Mouse (Mus musculus): ENCODE data around the gene Plcb1. TPM values are rescaled to one million over a fixed set of nuclear protein-coding genes. Genes with fewer than 3 reads are reported as not detected.

Gene Plcb1
- polyA plus RNA-seq, 1 experiment from 2014 or later: 16.2 TPM

DNA sequence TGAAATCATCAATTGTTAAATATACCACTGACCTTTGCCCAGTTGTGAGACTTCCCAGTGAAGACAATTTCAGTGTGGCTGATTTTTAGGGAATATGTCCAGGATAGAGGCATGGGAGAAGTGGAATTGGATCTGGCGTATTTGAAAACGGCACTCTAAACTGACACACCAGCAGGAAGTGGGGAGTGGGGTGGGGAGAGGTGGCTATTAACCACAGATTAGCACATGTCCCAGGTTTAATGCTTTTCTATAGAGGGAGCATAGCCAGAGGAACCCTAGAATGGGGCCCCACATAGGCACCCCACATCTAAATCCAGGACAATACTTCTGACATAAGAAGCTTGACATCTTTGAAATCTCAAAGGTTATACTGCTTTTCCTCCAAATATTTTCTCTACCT, 699.4 kb downstream of the Plcb1 start:
- H3K9ac ChIP-seq: no peak overlapping the region
- no peaks in the 10 kb centered on the region for H3K4me1 ChIP-seq
- no peaks in the 10 kb centered on the region for H3K27me3 ChIP-seq
- no peak overlapping the region for H3K4me3 ChIP-seq
- no peak for ATAC-seq (ENCODE audit: borderline replicate concordance, extremely low read depth, low FRiP score, low TSS enrichment)
- WGBS: 54% methylated on average over 2 of the region's 2 CpGs
- no peaks in the 10 kb centered on the region for H3K9me3 ChIP-seq
- H3K4me2 ChIP-seq: no peak overlapping the region
- H3K36me3 ChIP-seq: no peaks in the 10 kb centered on the region
- H3K27ac ChIP-seq: no peak overlapping the region

DNA sequence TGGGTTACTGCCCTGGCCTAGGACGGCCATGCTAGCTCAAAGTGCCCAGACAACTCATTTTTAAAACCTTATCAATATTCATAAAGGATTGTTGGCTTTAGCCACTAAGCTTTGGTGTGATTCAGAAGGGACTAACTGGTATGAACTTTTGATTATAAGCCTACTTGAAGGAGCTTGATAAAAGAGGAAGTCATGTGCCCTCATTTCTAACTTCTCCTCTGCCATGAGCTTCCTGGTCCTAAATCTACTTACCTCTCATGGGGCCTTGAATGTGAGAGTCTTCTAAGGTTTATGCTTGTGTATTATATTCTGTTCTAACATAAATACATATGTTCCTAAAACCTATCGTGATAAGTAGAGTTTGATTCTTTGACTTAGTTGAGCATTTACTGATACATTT, 702.4 kb downstream of the Plcb1 start:
- WGBS: 89% methylated on average over 2 of the region's 2 CpGs
- H3K4me2 ChIP-seq: no peak overlapping the region

DNA sequence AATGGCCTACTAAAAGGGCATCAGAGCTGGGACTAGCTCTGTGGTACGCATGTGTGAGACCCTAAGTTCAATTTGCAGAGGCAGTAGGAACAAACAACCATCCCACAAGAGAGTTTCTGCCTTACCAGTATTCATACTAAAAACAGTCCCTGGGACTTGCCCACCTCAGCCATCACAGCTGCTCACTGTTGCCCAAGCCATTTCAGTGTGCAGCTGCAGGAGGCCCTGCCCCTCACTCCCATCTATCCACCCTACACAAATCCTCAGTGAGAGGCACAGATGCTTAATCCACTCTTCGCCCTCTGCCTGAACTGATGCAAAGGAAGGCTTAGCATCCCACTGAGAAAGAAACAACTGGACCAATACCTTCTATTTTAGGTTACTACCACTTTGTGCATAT, 703.3 kb downstream of the Plcb1 start:
- 89% methylated on average over 2 of the region's 2 CpGs for WGBS
- Histone ChIP-seq H3K9ac (no peak overlapping the region), H3K36me3 (no peaks in the 10 kb centered on the region), H3K4me2 (no peak overlapping the region), H3K4me1 (no peaks in the 10 kb centered on the region), H3K9me3 (no peaks in the 10 kb centered on the region), H3K4me3 (no peak overlapping the region), H3K27ac (no peak overlapping the region), H3K27me3 (no peaks in the 10 kb centered on the region)
- no peak for ATAC-seq (ENCODE audit: borderline replicate concordance, extremely low read depth, low FRiP score, low TSS enrichment)

More for the DNA sequence above, 702.4 kb downstream of the Plcb1 start:
- Histone ChIP-seq H3K4me1 (no peaks in the 10 kb centered on the region), H3K9me3 (no peaks in the 10 kb centered on the region), H3K9ac (no peak overlapping the region), H3K4me3 (no peak overlapping the region), H3K36me3 (no peaks in the 10 kb centered on the region), H3K27me3 (no peaks in the 10 kb centered on the region), H3K27ac (no peak overlapping the region)
- no peak for ATAC-seq (ENCODE audit: borderline replicate concordance, extremely low read depth, low FRiP score, low TSS enrichment)

GRCm38 (mm10) chr2:135492777-135493176, 706.9 kb downstream of the Plcb1 start:
- Histone ChIP-seq H3K9me3 (no peaks in the 10 kb centered on the region), H3K9ac (no peak overlapping the region), H3K36me3 (no peaks in the 10 kb centered on the region), H3K4me2 (no peak overlapping the region), H3K4me1 (no peaks in the 10 kb centered on the region), H3K27ac (no peak overlapping the region), H3K27me3 (no peaks in the 10 kb centered on the region), H3K4me3 (no peak overlapping the region)
- no peak for ATAC-seq (ENCODE audit: borderline replicate concordance, extremely low read depth, low FRiP score, low TSS enrichment)
- 68% methylated on average over 9 of the region's 9 CpGs for WGBS

GRCm38 (mm10) chr2:135496553-135496952, 710.7 kb downstream of the Plcb1 start:
- Histone ChIP-seq H3K9ac (no peak overlapping the region), H3K27ac (no peak overlapping the region), H3K4me3 (no peak overlapping the region), H3K36me3 (no peaks in the 10 kb centered on the region), H3K4me1 (no peaks in the 10 kb centered on the region), H3K9me3 (no peaks in the 10 kb centered on the region), H3K4me2 (no peak overlapping the region), H3K27me3 (no peaks in the 10 kb centered on the region)
- ATAC-seq (ENCODE audit: borderline replicate concordance, extremely low read depth, low FRiP score, low TSS enrichment): no peak
- 54% methylated on average over 3 of the region's 3 CpGs for WGBS

DNA sequence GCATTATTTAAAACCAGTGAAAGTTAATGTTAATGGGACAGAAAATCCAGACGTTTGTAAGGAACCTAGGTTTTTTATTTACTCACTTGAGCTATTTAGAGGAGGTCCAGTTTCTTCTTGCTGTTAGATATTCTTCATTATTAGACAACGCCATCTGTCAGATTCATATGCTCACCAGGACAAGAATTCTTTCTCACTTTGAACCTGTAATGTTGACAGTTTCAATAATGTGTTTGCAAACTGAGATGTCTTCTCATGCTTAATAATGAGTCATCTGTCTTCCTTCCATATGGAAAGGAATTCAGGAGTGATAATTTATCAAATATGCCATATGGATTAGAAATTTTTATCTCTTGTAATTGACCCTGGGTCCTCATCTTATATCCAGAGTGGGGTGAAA, 711.4 kb downstream of the Plcb1 start:
- no peak overlapping the region for H3K4me2 ChIP-seq
- WGBS: 58% methylated on average over 2 of the region's 2 CpGs
- ATAC-seq (ENCODE audit: borderline replicate concordance, extremely low read depth, low FRiP score, low TSS enrichment): no peak

GRCm38 (mm10) chr2:135500872-135501271, 715.0 kb downstream of the Plcb1 start:
- Histone ChIP-seq H3K4me2 (no peak overlapping the region), H3K4me3 (no peak overlapping the region), H3K9ac (no peak overlapping the region), H3K27me3 (no peaks in the 10 kb centered on the region), H3K4me1 (no peaks in the 10 kb centered on the region), H3K9me3 (no peaks in the 10 kb centered on the region), H3K36me3 (no peaks in the 10 kb centered on the region), H3K27ac (no peak overlapping the region)
- ATAC-seq (ENCODE audit: borderline replicate concordance, extremely low read depth, low FRiP score, low TSS enrichment): no peak
- WGBS: 32% methylated on average over 2 of the region's 2 CpGs

More for the DNA sequence above, 711.4 kb downstream of the Plcb1 start:
- Histone ChIP-seq H3K4me3 (no peak overlapping the region), H3K9ac (no peak overlapping the region), H3K27me3 (no peaks in the 10 kb centered on the region), H3K27ac (no peak overlapping the region), H3K36me3 (no peaks in the 10 kb centered on the region), H3K9me3 (no peaks in the 10 kb centered on the region), H3K4me1 (no peaks in the 10 kb centered on the region)

- Histone ChIP-seq H3K27ac (no peak overlapping the region), H3K4me2 (no peak overlapping the region), H3K4me3 (no peak overlapping the region), H3K4me1 (no peaks in the 10 kb centered on the region), H3K9me3 (no peaks in the 10 kb centered on the region), H3K36me3 (no peaks in the 10 kb centered on the region), H3K9ac (no peak overlapping the region), H3K27me3 (no peaks in the 10 kb centered on the region)
- 76% methylated on average over 4 of the region's 4 CpGs for WGBS
- ATAC-seq (ENCODE audit: borderline replicate concordance, extremely low read depth, low FRiP score, low TSS enrichment): no peak
Measured at GRCm38 (mm10) chr2:135503328-135503997, 717.6 kb downstream of the Plcb1 start.

GRCm38 (mm10) chr2:135503998-135504354, 718.1 kb downstream of the Plcb1 start:
- H3K27ac ChIP-seq: no peak overlapping the region
- H3K27me3 ChIP-seq: no peaks in the 10 kb centered on the region
- H3K4me3 ChIP-seq: no peak overlapping the region
- H3K9me3 ChIP-seq: no peaks in the 10 kb centered on the region
- no peaks in the 10 kb centered on the region for H3K36me3 ChIP-seq
- no peak overlapping the region for H3K9ac ChIP-seq
- no peaks in the 10 kb centered on the region for H3K4me1 ChIP-seq
- ATAC-seq (ENCODE audit: borderline replicate concordance, extremely low read depth, low FRiP score, low TSS enrichment): no peak
- no peak overlapping the region for H3K4me2 ChIP-seq

DNA sequence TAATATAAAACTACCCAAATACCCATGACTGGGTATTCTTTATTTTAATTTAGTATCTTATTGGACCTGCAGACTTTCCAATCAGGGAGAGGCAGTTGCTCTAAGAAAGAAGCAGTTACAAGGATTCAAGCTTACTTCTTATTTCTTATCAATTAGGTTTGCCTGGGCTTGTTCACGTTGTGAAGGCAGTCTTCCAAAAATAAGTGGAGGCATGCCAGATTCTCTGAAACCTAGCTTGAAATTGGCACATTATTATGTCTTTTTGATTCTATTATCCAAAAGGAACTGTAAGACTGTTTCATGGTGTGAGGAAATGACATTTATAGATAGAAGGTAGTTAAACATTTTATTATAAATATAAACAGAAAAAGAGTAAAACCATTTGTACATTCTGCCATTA, 721.2 kb downstream of the Plcb1 start:
- ATAC-seq (ENCODE audit: borderline replicate concordance, extremely low read depth, low FRiP score, low TSS enrichment): no peak
- Histone ChIP-seq H3K4me3 (no peak overlapping the region), H3K27ac (no peak overlapping the region), H3K36me3 (no peaks in the 10 kb centered on the region), H3K4me2 (no peak overlapping the region), H3K9ac (no peak overlapping the region), H3K27me3 (no peaks in the 10 kb centered on the region), H3K4me1 (no peaks in the 10 kb centered on the region), H3K9me3 (no peaks in the 10 kb centered on the region)
- WGBS: 39% methylated on average over 1 of the region's 1 CpGs

- WGBS: 41% methylated on average over 2 of the region's 2 CpGs
- ATAC-seq (ENCODE audit: borderline replicate concordance, extremely low read depth, low FRiP score, low TSS enrichment): no peak
Measured at GRCm38 (mm10) chr2:135518956-135519355, 733.1 kb downstream of the Plcb1 start.

More at GRCm38 (mm10) chr2:135518956-135519355, 733.1 kb downstream of the Plcb1 start:
- H3K4me2 ChIP-seq: no peak overlapping the region
- H3K9ac ChIP-seq: no peak overlapping the region
- H3K36me3 ChIP-seq: no peaks in the 10 kb centered on the region
- no peaks in the 10 kb centered on the region for H3K4me1 ChIP-seq
- no peaks in the 10 kb centered on the region for H3K9me3 ChIP-seq
- H3K4me3 ChIP-seq: no peak overlapping the region
- no peak overlapping the region for H3K27ac ChIP-seq
- H3K27me3 ChIP-seq: no peaks in the 10 kb centered on the region

Data from lung, embryonic 15.5 days (tissue).